Mouse (Mus musculus) MEL (cell line): ENCODE measurements around the gene Tnfaip3.

ENCODE experiments used
- E2F4 ChIP-seq: IDR thresholded peaks from 2 replicates; pipeline ENCODE4 v1.6.1; 2011; ENCODE audit warnings: low read depth, low read length, improper control_type of control experiment, borderline replicate concordance
- HCFC1 ChIP-seq: IDR thresholded peaks from 2 replicates; pipeline ENCODE4 v1.6.1; 2012; ENCODE audit warnings: low read depth, mild to moderate bottlenecking, inconsistent platforms, low read length, improper control_type of control experiment, moderate library complexity
- NELFE ChIP-seq: IDR thresholded peaks from 2 replicates; pipeline ENCODE4 v1.6.1; 2011; ENCODE audit warnings: low read depth, low read length, improper control_type of control experiment
- UBTF ChIP-seq: IDR thresholded peaks from 2 replicates; pipeline ENCODE4 v1.6.1; 2012; ENCODE audit warnings: low read depth, mild to moderate bottlenecking, inconsistent platforms, low read length, improper control_type of control experiment, moderate library complexity, borderline replicate concordance; ENCODE audit not compliant: insufficient read depth
- USF1 ChIP-seq: IDR thresholded peaks from 2 replicates; pipeline ENCODE4 v1.6.1; 2014; ENCODE audit warnings: low read depth, mild to moderate bottlenecking, inconsistent platforms, low read length, improper control_type of control experiment, moderate library complexity
- ZNF384 ChIP-seq: IDR thresholded peaks from 2 replicates; pipeline ENCODE4 v1.6.1; 2012; ENCODE audit warnings: low read depth, mild to moderate bottlenecking, inconsistent platforms, low read length, improper control_type of control experiment

- TF ChIP-seq NELFE (no peak), ZNF384 (no peak), HCFC1 (no peak), E2F4 (no peak), UBTF (no peak), USF1 (no peak)
These were observed 29.5 kb upstream of the Tnfaip3 start for GRCm38 (mm10) chr10:19044765-19045516.
